Mouse (Mus musculus) testis, adult 2 months (tissue): Measurements from ENCODE around the gene Gm42674. TPM values are rescaled to one million over a fixed set of nuclear protein-coding genes. Genes with fewer than 3 reads are reported as not detected.
A peak's percentile ranks its signal among the peaks of the same experiment; 100 is the strongest.

Source experiments
- H3K27ac ChIP-seq: fragments of 200-500 bp; 2 replicates; pipeline ENCODE4 v1.5.1; 2012; ENCODE audit warnings: low read depth, low read length; ENCODE audit not compliant: control insufficient read depth, insufficient read depth
- H3K27me3 ChIP-seq: fragments of 200-500 bp; 2 replicates; pipeline ENCODE4 v1.6.1; 2012; ENCODE audit warnings: mild to moderate bottlenecking, low read length, moderate library complexity; ENCODE audit not compliant: control insufficient read depth, insufficient read depth
- H3K36me3 ChIP-seq: fragments of 200-500 bp; 2 replicates; pipeline ENCODE4 v1.6.1; 2012; ENCODE audit warnings: mild to moderate bottlenecking, low read length; ENCODE audit not compliant: control insufficient read depth, insufficient read depth
- H3K4me1 ChIP-seq: fragments of 200-500 bp; 2 replicates; pipeline ENCODE4 v1.6.1; 2012; ENCODE audit warnings: low read length; ENCODE audit not compliant: control insufficient read depth, insufficient read depth
- H3K4me3 ChIP-seq: fragments of 200-500 bp; 2 replicates; pipeline ENCODE4 v1.5.1; 2012; ENCODE audit warnings: low read depth, mild to moderate bottlenecking, low read length, moderate library complexity, mixed read lengths; ENCODE audit not compliant: control insufficient read depth
- CTCF ChIP-seq: fragments of 200-500 bp; IDR thresholded peaks from 2 replicates; pipeline ENCODE4 v1.5.1; 2012; ENCODE audit warnings: low read depth, mild to moderate bottlenecking, inconsistent platforms, low read length, moderate library complexity; ENCODE audit not compliant: control insufficient read depth, insufficient read depth, insufficient replicate concordance
- POLR2A ChIP-seq: fragments of 200-500 bp; IDR thresholded peaks from 2 replicates; pipeline ENCODE4 v1.6.1; 2012; ENCODE audit warnings: low read depth, mild to moderate bottlenecking, inconsistent platforms, low read length, moderate library complexity; ENCODE audit not compliant: control insufficient read depth
- polyA plus RNA-seq: library from polyadenylated mRNA; depleted of rRNA; stranded (reverse); fragments of >200 nt; gene quantifications from 2 replicates; pipeline ENCODE4 v1.2.3, GENCODE M21; 2012; rRNA removed

Gm42674 gene
- polyA plus RNA-seq, 1 experiment: not detected

- TF ChIP-seq POLR2A (no peak), CTCF (peak; percentile 48; the same call in 1 of the 2 replicates)
- no peaks in the 10 kb centered on the region for H3K36me3 ChIP-seq
- no peak overlapping the region for H3K27ac ChIP-seq
- H3K4me1 ChIP-seq: no peaks in the 10 kb centered on the region
- H3K4me3 ChIP-seq: no peak overlapping the region
- no peaks in the 10 kb centered on the region for H3K27me3 ChIP-seq
Measured at GRCm38 (mm10) chr3:90652878-90653508, 51.3 kb downstream of the Gm42674 start.

- Histone ChIP-seq H3K4me1 (no peaks in the 10 kb centered on the region), H3K27ac (no peak within 1 kb of the TSS), H3K4me3 (no peak within 1 kb of the TSS), H3K27me3 (no peaks in the 10 kb centered on the region), H3K36me3 (no peaks in the 10 kb centered on the region)
- TF ChIP-seq CTCF (no peak), POLR2A (no peak)
Measured at GRCm38 (mm10) chr3:90653717-90654116, 52.0 kb downstream of the Gm42674 start, which contains the start of gene S100a7a. TSS of gene S100a7a (plus strand) at chr3:90654017.

Other genes starting within 250 kb of the Gm42674 start
- 17.9 and 18.9 TPM in 2 replicates for gene Slc27a3, start 212.0 kb upstream of the Gm42674 start, polyA plus RNA-seq
- gene Ints3, start 168.3 kb upstream of the Gm42674 start, polyA plus RNA-seq: 18.3 and 19.1 TPM in 2 replicates
- 54.5 and 64.8 TPM in 2 replicates for gene Npr1, start 136.0 kb upstream of the Gm42674 start, polyA plus RNA-seq
- gene Ilf2, start 125.8 kb upstream of the Gm42674 start, polyA plus RNA-seq: 30.8 and 33.2 TPM in 2 replicates
- 33.5 and 42.2 TPM in 2 replicates for gene Snapin, start 110.9 kb upstream of the Gm42674 start, polyA plus RNA-seq
- gene Chtop, start 92.4 kb upstream of the Gm42674 start, polyA plus RNA-seq: 51.5 and 53.5 TPM in 2 replicates
- gene S100a1, start 87.5 kb upstream of the Gm42674 start, polyA plus RNA-seq: 16.8 and 17.6 TPM in 2 replicates
- 2.9 and 3.2 TPM in 2 replicates for gene S100a13, start 87.5 kb upstream of the Gm42674 start, polyA plus RNA-seq
- 0.76 TPM in 1 of 2 replicates, not detected in the other for gene S100a14, start 75.0 kb upstream of the Gm42674 start, polyA plus RNA-seq
- 2.9 and 7.7 TPM in 2 replicates for gene S100a16, start 64.7 kb upstream of the Gm42674 start, polyA plus RNA-seq
- not detected in 2 replicates for gene S100a3, start 41.3 kb upstream of the Gm42674 start, polyA plus RNA-seq
- gene S100a2, start 11.7 kb upstream of the Gm42674 start, polyA plus RNA-seq: not detected in 2 replicates
- 0.96 and 1.9 TPM in 2 replicates for gene S100a4, start 1.9 kb downstream of the Gm42674 start, polyA plus RNA-seq
- gene S100a5, start 6.6 kb downstream of the Gm42674 start, polyA plus RNA-seq: not detected in 2 replicates
- gene S100a6, start 11.0 kb downstream of the Gm42674 start, polyA plus RNA-seq: 13.0 and 20.8 TPM in 2 replicates
- 0.07 TPM in 1 of 2 replicates, not detected in the other for gene S100a7a, start 52.1 kb downstream of the Gm42674 start, polyA plus RNA-seq
- not detected in 2 replicates for gene S100a8, start 67.1 kb downstream of the Gm42674 start, polyA plus RNA-seq
- not detected in 2 replicates for gene S100a9, start 93.8 kb downstream of the Gm42674 start, polyA plus RNA-seq
- 3.1 and 3.3 TPM in 2 replicates for gene Pglyrp4, start 125.0 kb downstream of the Gm42674 start, polyA plus RNA-seq
- gene Gm5849, start 176.0 kb downstream of the Gm42674 start, polyA plus RNA-seq: not detected in 2 replicates